Mouse (Mus musculus) embryo, embryonic 10.5 days (tissue): ENCODE measurements at regions not wholly inside any gene's neighbourhood (a gene's known extent, or its start where the extent isn't known, plus 50 kb on each side); places are given as distances from the start of the nearest gene placed in this dataset.
A peak's percentile ranks its signal among the peaks of the same experiment; 100 is the strongest.

Experiments used
- DNase-seq: peaks from one replicate; pipeline ENCODE4 v3.0.0-alpha.2; 2015; ENCODE audit warnings: low spot score

DNA sequence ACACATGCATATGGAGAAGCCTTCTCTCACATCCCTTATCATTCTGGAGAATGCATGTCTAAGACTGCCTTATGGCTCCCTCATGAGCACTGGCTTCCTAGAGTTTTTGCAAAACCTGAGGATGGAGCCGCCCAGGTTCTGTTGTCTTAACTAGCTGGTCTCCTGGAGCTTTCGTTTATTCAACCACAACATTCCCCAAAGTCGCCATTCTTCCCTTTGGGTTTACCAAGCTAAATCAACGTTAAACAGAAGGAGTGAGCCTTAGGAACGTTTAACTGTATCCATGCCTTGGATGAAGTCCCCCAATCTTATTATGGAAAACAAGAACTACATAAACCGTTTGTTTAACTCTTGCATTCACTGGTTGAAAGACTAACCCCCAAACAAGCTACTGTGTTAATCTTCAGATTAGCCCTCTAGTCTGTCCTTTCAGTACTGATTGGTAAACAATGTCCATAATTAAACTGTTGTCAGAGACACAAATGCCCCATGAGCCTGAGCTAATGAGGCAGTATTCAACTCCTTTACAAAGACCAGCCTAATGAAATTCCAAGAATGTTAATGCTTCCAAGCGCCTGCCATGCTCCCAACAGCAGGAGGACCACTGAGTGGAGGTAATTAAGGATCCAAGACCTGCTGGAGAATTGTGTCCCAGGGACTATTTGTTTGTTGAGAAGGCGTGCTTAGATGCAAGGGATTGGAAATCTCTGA is 121.1 kb upstream of the Cdkn3 start:
- peak; percentile 38 for DNase-seq

DNA sequence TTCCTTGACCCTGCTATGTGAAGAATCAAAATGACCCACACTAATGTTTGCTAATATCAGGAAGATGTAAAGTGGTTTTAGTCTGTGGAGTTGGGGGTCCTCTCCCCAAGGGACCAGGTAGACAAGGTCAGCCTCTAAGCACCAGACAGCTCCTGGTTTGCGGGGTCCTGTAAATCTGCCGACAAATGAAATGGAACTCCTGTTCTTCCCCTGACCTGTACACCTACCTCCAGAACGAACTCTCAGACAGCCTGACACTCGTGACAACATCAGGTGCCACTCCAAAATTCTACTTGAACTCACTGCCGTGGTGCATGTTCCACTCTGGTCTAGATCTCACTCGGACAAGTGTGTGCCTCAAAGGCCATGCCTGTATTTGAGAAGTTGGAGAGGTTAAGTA is 121.8 kb upstream of the Cdkn3 start:
- DNase-seq: no peak

DNA sequence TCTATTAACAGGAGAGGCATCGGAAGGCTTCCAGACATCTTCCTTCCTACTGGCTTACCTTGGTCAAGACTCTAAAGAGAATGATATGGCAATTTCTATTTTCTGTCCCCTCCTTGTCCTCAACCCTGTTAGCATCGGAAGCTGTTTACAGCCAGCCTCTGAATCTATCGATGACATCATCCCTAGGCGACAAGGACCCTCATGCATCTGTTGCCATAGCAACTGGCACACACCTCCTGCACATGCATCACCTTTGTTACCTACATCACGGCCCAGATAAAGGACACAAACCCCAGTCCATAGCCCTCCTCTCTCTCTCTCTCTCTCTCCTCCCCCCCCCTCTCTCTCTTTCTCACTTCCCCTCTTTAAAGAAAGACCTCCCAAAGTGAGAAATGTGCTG is 123.1 kb upstream of the Cdkn3 start:
- no peak for DNase-seq

DNA sequence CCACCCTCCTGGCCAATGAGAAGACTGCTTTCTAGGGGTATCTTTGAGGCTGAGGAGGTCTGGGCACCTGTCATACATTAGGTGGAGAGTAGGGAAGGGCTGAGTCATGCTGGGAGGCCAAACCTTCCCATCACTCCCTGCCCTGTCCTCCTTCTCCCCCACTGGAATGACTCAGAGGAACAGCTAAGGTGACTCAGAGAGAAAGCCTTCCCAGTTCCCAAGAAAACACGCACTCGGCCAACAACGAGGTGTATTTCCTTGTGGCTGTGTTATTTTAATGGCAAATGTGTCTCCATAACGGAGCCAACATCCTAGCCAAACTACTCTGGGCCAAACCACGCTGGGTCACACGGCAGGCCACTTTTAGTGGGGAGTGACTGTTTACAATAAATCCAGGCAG is 124.0 kb upstream of the Cdkn3 start:
- no peak for DNase-seq

DNA sequence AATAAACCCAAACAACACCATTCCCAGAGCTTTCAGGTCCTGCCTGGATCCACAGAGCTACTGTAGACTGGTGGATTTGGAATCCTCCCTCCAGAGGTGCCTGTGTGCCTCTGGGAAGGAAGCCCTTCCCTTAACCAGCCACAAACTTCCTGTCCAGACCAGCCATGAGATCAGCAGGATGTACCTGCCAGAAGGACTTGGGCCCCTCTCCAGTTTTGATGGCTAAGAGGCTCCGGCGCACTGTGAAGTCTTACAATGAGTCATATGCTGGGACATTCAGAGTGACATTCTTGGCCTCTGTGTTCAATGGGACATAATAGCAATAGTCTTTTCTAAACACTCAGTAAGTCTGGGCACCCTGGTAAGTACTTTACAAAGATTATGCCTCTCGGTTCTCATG is 125.0 kb upstream of the Cdkn3 start:
- no peak for DNase-seq

DNA sequence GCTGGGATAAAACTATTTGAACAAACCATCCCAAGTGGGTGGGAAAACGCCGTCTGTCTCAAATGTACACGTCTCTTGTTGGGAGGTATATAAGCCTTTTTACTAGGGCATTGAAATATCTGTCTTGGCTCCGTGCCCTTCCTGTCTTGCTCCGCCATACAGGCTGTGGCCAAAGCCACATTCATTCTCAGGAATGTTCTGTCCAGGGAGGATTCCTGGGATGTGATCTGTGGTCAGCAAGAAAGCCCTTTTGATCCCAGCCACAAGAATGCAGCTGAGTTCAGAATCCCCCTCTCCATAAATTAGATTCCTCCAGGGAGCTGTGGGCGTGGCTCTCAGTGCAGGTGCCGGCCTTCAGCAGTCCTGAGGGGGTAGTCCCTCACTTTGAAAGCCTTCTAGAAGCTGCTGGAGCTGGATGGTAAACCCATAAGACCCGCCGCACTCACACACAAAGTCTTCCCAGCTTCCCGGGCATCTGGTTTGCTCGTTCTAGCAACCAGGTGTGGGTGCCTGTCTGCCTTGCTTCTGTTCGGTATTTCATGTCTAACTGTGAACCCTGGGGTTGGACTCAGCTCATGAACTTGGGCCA is 125.6 kb upstream of the Cdkn3 start:
- peak; percentile 21 for DNase-seq

DNA sequence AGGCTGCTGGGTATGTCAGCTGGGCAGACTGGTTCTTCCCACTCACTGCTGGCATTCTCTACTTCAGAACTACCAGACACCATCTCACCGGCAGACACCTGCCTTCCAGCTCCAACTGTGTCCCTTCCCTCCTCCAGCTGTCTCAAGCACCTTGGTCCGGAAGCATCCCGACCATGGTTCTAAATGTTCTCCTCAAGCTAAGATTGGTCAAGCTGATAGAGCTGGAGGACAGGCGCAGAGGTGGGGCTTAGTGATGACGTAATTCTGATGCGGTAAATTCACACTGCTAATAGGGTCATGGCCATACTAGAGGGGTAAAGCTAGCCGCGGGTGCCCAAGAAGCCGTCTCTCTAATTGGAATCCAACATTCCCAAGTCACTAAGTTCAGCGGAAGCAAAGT is 126.1 kb upstream of the Cdkn3 start:
- DNase-seq: no peak

DNA sequence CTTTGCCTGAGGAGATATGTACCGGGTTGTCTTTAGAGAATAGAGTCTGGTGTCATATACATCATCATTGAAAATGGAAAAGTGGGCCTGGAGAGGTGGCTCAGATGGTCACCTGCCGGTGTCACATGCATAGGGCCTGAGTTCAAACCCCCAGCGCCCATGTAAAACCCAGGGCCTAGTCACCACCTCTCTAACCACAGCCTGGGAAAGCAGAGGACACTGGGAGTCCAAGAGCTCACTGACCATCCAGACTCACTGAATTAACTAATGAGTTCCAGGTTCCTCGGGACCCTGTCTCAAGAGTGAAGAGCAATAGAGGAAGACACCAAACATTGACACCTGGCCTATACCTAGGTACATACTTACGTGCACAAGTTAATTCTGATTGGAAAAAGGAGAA is 132.7 kb upstream of the Cdkn3 start:
- no peak for DNase-seq

DNA sequence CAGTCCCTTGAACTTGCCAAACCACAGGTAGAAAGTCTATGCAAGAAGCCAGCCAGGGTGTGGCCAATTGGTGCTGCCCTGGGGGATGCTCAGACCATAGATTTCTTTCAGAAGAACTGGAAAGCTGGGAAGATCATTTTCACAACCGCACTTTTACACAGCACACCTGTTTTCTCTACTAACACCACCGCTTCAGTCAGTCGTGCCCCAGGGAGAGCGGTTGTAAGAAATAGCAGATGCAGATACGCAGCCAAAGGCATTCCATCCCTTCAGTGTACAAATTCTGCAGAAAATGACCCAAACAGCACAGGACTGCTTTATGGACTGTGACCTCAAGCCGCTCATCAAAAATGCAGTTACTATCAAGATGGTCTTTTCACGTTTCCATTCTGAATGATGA is 134.6 kb upstream of the Cdkn3 start:
- DNase-seq: no peak

DNA sequence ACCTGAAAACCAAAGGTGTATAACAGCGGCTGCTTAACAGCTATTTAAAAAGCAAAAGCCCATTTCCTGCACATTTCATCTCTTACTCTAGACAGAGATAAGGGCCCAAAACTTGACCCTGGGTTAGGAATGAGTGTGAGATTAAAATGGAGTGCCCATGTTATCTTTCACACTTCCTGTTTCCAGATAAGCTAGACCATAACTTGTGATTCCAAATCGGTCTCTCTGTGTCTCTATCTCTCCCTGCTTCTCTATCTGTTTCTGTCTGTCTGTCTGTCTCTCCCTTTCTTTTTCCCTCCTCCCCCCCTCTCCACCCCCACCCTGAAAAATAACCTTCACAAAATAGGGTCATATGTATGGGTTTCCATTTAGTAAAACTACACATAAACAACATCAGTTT is 136.7 kb upstream of the Cdkn3 start:
- DNase-seq: no peak

DNA sequence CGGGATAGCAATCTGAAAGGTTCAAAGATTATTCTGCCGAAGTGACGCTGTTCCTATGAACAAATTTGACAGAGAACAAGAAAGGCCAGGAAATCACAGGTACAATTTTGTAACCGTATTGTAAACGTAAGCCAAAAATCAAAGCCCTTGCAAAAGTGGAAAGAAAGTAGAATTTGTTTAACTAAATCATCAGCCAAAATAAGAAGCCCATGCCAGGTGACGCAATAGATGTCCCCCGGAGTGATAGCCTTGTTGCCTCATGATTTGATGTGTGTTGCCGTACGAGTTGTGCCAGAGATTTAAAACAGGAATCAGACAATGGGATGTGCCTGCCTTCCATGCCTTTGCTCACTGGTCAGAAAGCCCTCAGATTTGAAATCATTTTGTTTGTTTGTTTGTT is 144.3 kb upstream of the Cdkn3 start:
- DNase-seq: no peak

DNA sequence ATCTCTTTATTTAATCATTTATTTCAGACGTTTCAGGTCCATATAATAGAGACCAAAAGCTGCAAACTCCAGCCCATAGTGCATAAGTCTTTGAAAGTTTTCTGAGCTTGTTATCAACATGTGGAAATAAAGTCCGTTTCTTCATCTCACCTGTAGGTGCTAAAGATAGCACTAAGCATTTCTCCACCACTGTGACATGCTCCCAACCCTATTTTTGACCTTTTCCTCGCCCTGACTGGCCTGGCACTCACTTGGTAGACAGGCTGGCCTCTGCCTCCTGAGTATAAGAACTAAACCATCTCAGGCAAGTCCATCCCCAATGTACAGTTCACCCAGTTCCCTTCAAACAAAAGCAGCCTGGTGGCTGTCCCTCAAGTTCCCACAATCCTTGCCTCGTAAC is 145.4 kb upstream of the Cdkn3 start:
- no peak for DNase-seq

DNA sequence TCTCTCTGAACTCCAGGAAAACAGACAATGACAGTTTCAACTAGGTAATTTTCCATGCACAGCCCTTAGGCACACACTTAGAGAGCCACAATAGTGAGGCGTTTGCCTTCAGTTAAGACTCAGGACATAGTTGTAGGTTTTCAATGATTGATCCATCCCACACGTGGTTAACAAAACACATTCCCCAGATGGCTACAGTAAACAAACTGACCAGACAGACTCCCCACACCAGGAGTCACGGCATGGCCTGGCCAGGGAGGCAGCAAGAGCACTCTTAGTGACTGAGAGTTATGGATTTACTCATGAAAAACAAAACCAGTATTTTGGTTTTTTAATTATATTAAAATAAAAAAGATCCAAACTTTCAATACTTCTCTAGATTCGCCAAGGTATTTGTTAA is 146.6 kb upstream of the Cdkn3 start:
- no peak for DNase-seq

DNA sequence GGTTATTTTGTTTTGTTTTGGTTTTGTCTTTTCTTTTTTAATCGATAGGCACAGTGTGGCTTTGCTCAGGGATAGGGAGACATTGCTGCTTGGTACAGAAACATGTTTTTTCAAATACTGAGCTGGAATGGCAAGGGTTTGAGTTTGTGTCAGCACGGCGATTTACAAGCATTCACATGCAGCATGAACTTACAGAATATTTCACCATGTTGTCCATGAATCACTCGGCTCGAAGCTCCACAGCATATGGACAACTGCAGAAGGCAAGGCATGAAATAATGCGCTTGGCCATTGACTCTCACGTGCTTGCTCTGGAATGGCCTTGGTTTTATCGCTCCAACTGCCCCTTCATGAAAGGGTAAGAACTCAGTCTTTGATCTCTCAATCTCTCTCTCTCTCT is 147.1 kb upstream of the Cdkn3 start:
- DNase-seq: no peak

DNA sequence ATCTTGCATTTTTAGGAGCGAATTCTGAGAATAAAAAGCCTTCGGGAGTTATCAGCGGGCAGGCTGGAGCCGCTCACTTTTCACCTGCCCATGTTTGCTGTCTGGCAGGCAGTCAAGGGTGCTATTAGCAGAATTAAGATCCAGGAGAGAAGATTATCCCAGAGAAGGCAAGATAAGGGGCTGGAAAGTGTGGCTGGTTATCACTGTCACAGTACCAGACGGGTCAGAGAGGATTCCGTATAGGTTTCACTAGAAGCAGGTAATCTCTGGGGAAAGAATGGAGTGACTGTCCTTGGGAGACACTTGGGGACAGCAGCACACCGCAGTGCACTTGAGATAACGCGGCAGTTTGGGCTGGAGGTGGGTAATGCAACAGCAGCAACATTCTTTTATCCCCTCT is 147.8 kb upstream of the Cdkn3 start:
- no peak for DNase-seq

DNA sequence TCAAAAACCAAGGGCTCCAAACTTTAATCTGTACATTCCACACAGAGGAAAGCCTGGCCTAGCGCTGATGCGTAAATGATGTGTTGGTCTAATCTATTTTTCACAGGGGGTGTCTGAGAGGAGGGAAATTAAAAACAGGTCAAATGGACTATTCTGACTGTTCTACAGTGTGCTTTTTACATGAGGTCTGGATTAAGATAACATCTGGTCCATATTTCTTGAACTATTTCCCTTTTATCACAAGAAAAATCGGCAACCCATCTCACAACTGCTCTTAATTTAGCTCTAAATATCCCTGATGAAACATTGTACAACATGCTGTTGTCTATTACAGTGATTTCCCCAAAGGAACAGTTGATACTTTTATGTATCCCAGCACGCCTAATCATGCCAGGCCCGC is 149.4 kb upstream of the Cdkn3 start:
- peak; percentile 19 for DNase-seq

DNA sequence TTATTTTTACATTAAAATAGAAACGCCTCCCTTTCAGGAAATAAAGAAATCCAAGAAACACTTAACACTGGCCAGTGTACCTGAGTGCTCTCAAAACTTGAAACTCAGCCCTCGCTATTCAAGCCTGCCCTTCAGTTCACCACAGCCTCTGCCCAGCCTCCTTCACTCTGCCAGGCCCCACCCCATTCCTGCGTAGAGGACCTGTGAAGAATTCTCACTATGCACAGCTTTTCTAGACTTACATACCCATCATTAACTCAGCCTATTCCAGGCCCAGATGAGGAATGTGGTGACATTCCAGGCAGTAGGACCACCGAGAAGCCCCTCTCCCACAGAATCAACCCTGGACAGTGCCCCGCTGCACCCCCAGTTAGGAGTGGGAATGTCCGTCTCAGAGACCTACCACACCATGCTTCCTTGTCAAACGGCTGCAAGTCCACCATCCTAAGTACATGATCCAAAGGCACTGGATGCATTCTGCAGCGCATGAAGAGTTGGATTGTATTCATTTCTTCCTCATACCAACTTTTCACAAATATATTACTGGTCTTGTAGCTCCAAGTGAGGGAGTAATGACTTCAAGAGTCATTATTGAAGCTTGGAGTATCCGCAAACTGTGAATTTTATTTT is 150.0 kb upstream of the Cdkn3 start:
- DNase-seq: no peak

DNA sequence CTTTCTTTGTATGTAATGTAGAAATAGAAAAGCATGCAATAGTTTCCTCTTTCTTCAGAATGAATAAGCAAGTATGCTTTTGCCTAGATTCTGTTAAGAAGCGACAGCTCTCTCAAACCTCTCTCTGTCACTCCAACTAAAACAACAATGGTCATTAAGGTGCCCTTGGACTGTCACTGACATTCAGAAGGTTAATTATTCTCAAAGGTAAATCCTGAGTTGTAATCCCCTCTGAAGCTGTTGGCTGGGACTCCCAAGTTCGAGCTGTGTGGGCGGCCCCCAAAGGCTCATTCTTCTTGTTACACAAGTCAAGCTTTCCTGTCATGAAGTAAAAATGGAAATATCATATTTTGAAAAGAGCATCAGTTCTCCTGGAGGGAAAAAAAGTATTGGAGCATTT is 153.6 kb upstream of the Cdkn3 start:
- DNase-seq: no peak

DNA sequence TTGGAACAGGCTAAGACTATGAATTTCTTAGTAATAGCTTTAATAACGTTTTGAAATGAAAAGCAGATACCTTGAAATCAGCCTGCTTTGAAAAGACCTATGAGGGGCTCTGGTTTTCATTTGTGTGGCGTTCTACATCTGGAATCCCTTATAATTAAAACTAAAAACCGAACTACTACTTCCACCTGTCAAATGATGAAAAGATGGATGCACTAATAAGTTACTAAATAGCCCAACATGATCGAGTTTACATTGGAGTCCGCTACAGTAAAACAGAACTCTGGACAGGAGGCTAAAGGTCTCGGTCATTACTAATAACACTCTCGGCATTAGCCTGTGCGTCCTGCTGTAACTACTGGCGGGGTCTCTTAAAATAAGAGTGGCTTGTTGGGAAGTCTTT is 154.3 kb upstream of the Cdkn3 start:
- DNase-seq: peak; percentile 55

DNA sequence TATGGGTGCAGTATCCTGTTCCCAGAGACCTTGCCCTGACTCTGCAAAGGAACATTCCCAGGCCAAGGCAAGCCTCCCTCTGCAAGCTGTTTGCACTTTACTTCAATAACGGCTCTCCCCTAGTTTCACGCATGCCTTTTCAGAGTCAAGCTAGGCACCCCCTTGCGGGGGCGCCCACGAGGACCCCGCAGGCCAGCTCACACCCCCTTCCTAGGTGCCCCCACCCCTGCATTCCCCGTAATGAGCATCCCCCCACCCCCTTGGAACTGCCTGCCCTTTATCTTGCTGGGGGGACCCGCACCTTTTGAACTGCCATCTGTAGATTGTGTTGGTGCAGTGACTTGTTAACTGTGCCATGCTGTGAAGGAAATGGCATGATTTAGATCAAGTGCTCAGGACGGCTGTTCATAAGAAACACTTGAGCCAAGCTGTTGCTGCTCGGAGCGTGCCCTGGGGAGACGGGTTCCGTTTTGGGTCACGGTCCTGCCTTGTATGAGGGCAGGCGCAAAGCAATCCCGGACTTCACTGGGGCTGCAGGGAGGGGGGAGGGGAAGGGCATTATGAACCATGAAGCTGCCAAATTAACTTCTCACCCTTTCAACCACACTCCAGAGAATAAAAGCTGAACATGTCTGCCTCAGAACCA is 155.3 kb upstream of the Cdkn3 start:
- DNase-seq: peak; percentile 83

DNA sequence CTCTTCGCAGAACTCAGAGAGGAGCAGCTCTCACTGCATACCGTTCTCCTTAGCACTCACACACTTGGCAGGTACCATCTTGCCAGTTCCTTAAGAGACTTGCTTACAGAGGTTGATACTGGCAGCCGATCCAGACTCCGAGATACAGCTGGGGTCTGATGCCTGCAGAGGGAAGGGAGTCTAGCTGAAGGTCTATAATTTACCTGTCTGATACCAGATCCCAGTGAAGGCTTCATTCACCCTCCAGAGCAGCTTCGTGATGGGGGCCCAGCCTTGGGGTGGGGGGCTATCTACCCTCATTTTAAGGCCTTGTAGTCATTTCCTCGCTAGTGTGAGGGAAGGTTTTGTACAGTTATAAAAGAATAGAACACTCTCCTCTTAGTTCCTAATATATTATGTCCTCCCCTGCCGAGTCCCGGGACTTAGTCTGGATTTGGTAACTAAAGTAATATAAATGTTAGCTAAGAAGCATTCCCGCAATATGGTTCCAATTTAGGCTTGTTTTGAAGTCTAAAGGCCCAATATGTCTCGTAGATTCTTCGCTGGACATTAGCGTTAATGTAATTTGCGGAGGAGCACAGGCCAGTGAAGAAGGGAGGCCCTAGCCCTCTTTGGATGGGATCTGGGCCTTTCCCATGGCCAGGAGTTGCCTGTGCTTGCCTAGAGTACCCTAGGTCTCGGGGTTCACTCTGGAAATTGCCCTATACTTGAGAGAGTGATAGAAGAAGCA is 156.0 kb upstream of the Cdkn3 start:
- peak; percentile 60 for DNase-seq

DNA sequence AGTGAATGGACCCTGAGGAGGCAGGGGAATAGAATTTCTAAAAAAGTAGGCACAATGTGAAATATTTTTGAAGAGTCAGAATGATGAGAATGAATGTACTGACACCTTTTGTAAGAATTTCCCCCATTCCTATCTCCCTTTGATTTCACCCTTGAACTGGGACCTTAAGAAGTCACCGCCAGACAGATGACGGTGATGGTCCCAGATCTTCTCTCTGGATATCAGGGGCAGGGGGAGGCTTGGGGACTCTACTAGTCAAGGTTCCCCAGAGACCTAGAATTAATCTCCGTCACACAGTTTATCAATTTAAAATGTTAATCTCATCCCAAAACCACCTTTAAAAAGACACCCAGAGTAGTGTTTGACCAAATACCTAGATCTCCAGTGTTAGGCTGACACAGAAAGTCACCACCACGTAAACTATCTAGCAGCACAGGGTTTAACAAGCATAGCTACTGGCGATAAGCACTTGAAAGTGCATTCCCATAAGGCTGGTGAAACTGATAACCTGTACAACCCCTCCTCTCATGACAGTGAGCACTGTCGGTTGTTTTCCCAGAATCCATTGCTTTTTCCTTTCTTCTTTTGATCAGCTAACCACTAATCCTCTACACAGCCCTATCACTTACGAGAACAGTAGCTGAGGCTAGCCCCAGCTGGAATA is 163.5 kb upstream of the Cdkn3 start:
- no peak for DNase-seq
